Mouse (Mus musculus) lung, postnatal 0 days (tissue): Measurements from ENCODE around the gene Oas1d. TPM values are rescaled to one million over a fixed set of nuclear protein-coding genes. Genes with fewer than 3 reads are reported as not detected.
"Not testable (repeated sequence)": the region's sequence is repeated elsewhere in the genome, so short reads cannot be mapped to it uniquely, and the experiment has no call there.

ENCODE experiments used
- ATAC-seq: fragments of 200-750 bp; cut with Nextera tagmentation; 2 replicates; pipeline ENCODE4 v1.8.0; 2017; ENCODE audit warnings: moderate library complexity
- DNase-seq: peaks from one replicate; pipeline ENCODE4 v3.0.0-alpha.2; 2016; ENCODE audit warnings: low spot score
- H3K27ac ChIP-seq: fragments of 300-500 bp; sonication (generic); 2 replicates; pipeline ENCODE4 v1.5.1; 2014; ENCODE audit warnings: antibody characterized with exemption, mild to moderate bottlenecking, low read length, mixed read lengths
- H3K27me3 ChIP-seq: fragments of 300-500 bp; sonication (generic); replicated peaks from 2 replicates; pipeline ENCODE4 v1.6.1; 2014; ENCODE audit warnings: low read length, mixed read lengths; ENCODE audit not compliant: insufficient read depth
- H3K36me3 ChIP-seq: fragments of 300-500 bp; sonication (generic); 2 replicates; pipeline ENCODE4 v1.6.1; 2014; ENCODE audit warnings: low read length, mixed read lengths; ENCODE audit not compliant: insufficient read depth
- H3K4me1 ChIP-seq: fragments of 300-500 bp; sonication (generic); 2 replicates; pipeline ENCODE4 v1.6.1; 2014; ENCODE audit warnings: antibody characterized with exemption, low read depth, low read length, mixed read lengths; ENCODE audit not compliant: insufficient read depth
- H3K4me2 ChIP-seq: fragments of 300-500 bp; sonication (generic); replicated peaks from 2 replicates; pipeline ENCODE4 v1.6.1; 2014; ENCODE audit warnings: low read depth, mild to moderate bottlenecking, low read length, moderate library complexity, mixed read lengths
- H3K4me3 ChIP-seq: fragments of 300-500 bp; sonication (generic); 2 replicates; pipeline ENCODE4 v1.5.1; 2014; ENCODE audit warnings: low read depth, low read length
- H3K9ac ChIP-seq: fragments of 300-500 bp; sonication (generic); replicated peaks from 2 replicates; pipeline ENCODE4 v1.6.1; 2014; ENCODE audit warnings: low read depth, mild to moderate bottlenecking
- H3K9me3 ChIP-seq: fragments of 300-500 bp; sonication (generic); 2 replicates; pipeline ENCODE4 v1.6.1; 2016; ENCODE audit warnings: low read length, mixed read lengths
- CTCF ChIP-seq: IDR thresholded peaks from 2 replicates; pipeline ENCODE4 v1.5.1; 2016; ENCODE audit warnings: antibody characterized with exemption, mild to moderate bottlenecking
- EP300 ChIP-seq: IDR thresholded peaks from 2 replicates; pipeline ENCODE4 v1.6.1; 2016; ENCODE audit warnings: antibody characterized with exemption, mild to moderate bottlenecking, control low read depth
- WGBS: fragments of 180-500 bp; shearing (Covaris S2); extraction: QIAGEN DNeasy Blood & Tissue Kit; methylation state at CpG from one replicate; pipeline ENCODE4 v1.1.7; 2014; 5-methylcytosine and 5-hydroxymethylcytosine counted together
- polyA plus RNA-seq: library from polyadenylated mRNA; unstranded; fragments of >200 nt; fragmentation: Nextera tagmentation; extraction: Ambion mirVana; gene quantifications from 2 replicates; pipeline ENCODE4 v1.2.1, GENCODE M21; 2015

The Oas1d gene
- polyA plus RNA-seq, 1 experiment from 2014 or later = not detected

DNA sequence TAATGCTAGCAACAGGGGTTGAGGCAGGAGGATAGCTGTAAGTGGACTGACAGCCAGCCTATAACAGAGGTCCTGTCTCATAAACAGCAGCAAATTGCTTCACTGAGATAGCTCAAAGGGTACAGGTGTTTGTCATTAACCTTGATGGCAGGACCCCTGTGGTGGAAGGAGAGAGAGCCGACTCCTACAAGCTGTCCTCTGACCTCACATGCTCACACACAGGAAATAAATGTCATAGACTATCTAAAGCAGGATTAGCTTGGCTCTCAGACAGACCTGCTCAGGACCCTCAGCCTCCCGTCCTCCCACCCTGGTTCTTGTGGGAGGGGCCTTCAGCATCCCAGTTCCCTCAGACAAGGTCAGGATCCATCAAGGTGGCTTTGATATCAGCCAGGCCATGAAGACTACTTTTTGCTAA is 22.1 kb upstream of the Oas1d start:
- no peaks in the 10 kb centered on the region for H3K9me3 ChIP-seq
- H3K36me3 ChIP-seq = no peaks in the 10 kb centered on the region
- H3K4me2 ChIP-seq = no peak overlapping the region
- no peak overlapping the region for H3K4me3 ChIP-seq
- DNase-seq = no peak
- H3K27ac ChIP-seq = no peak overlapping the region
- WGBS = 48% methylated on average over 2 of the region's 2 CpGs
- H3K9ac ChIP-seq = no peak overlapping the region
- no peak for ATAC-seq
- H3K4me1 ChIP-seq = no peaks in the 10 kb centered on the region
- no peaks in the 10 kb centered on the region for H3K27me3 ChIP-seq
- TF ChIP-seq CTCF (no peak), EP300 (no peak)

DNA sequence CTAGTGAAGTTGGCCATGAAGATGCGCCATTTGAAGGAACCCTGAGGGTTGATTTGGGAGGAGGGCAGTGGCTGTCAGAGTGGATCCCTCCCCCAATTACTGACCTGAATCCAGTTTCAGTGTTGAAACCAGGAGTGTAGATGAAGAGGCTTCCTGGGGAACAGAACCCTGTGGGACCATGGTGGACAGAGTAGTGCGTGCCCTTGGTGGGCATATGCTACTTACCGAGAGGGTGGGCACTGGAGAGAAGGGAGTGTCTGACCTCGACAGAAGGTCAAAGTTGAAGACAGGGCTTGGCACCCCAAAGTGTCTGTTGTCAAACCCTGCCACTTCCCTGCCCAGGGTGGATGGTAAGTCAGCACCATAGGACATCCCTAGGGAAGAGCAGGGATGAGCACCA is 20.5 kb upstream of the Oas1d start:
- not testable (repeated sequence) for H3K4me2 ChIP-seq, H3K9me3 ChIP-seq, H3K36me3 ChIP-seq, DNase-seq, H3K9ac ChIP-seq, H3K4me3 ChIP-seq, H3K4me1 ChIP-seq, H3K27ac ChIP-seq, ATAC-seq, H3K27me3 ChIP-seq
- 89% methylated on average over 4 of the region's 4 CpGs for WGBS

DNA sequence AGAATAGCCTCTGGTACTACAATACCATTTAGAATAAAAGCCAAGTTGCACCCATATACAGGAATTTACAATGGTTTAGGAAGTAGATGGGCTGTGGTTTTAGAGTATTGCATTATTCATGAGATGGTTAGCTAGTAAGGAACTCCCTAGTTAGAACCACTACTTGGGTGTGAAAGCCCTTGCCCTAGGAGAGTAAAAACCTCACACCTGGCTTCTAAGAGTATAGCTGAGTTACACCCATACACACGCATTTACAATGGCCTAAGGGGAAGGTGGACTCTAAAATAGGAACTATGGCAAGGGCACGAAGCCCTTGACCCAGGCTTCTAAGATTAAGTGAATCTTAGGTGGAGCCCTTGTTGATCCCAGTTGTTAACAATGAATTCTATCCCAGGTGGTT is 19.6 kb upstream of the Oas1d start:
- H3K36me3 ChIP-seq, H3K9ac ChIP-seq, H3K4me3 ChIP-seq, DNase-seq, ATAC-seq, H3K4me2 ChIP-seq, H3K9me3 ChIP-seq, H3K27me3 ChIP-seq, H3K27ac ChIP-seq, H3K4me1 ChIP-seq: not testable (repeated sequence)
- 71% methylated on average over 2 of the region's 2 CpGs for WGBS

DNA sequence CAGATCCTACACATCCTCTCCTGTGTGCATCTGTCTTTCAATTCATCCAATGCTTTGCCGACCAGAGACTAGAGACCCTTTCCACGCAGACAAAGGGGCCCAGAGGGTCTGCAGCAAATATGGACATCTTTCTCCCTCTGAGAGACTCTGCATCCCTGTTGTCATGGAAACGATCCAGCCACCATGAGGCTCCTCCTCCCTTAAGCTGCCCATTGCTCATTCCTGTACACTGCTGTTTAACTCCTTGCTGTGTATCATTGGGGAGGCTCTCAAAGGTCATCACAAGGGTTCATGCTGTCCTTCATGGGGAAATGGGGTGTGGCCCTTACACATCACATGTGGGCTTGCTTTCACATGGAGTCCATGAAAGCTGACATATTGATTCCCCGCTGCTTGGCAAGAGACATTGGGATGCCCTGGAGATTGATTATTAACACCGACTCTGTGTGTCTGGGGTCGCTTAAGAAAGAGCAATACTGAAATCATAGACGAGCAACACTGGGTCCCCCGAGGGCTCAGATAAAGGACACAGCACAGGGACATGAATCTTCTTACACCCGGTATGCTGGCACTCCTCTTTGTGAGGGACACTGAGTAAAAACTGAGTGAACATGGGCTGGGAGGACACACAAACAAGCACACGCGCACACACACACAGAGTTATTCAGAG is 19.0 kb upstream of the Oas1d start:
- no peak for DNase-seq
- Histone ChIP-seq H3K36me3 (no peaks in the 10 kb centered on the region), H3K4me1 (no peaks in the 10 kb centered on the region), H3K4me2 (no peak overlapping the region), H3K4me3 (no peak overlapping the region), H3K9ac (no peak overlapping the region), H3K9me3 (no peaks in the 10 kb centered on the region), H3K27me3 (no peaks in the 10 kb centered on the region), H3K27ac (no peak overlapping the region)
- WGBS = 85% methylated on average over 11 of the region's 11 CpGs
- ATAC-seq = no peak
- TF ChIP-seq CTCF (no peak), EP300 (no peak)

DNA sequence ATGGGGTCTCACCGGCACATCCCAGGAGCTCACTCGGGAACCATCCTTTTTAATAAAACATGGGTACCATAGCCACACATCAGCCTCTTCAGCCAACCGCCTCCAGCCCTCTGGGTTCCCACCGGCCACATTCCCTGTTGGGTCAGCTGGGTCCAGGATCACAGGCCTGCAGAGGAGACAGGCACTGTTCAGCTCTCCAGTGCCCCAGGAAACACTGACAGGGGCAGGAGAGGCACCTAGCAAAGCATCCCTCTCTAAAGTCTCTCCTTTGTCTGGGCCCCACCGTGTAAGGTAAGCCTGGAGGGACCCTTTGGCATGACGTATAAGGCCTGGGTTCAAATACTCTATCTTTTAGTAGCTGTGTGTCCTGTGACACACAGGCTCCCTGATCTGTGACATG is 16.0 kb upstream of the Oas1d start:
- H3K4me1 ChIP-seq = no peaks in the 10 kb centered on the region
- H3K4me3 ChIP-seq = no peak overlapping the region
- no peak for TF ChIP-seq CTCF
- no peak for TF ChIP-seq EP300
- no peak for ATAC-seq
- H3K27ac ChIP-seq = no peak overlapping the region
- H3K4me2 ChIP-seq = no peak overlapping the region
- no peaks in the 10 kb centered on the region for H3K36me3 ChIP-seq
- no peaks in the 10 kb centered on the region for H3K9me3 ChIP-seq
- no peak overlapping the region for H3K9ac ChIP-seq
- 82% methylated on average over 6 of the region's 6 CpGs for WGBS
- DNase-seq = no peak
- no peaks in the 10 kb centered on the region for H3K27me3 ChIP-seq

DNA sequence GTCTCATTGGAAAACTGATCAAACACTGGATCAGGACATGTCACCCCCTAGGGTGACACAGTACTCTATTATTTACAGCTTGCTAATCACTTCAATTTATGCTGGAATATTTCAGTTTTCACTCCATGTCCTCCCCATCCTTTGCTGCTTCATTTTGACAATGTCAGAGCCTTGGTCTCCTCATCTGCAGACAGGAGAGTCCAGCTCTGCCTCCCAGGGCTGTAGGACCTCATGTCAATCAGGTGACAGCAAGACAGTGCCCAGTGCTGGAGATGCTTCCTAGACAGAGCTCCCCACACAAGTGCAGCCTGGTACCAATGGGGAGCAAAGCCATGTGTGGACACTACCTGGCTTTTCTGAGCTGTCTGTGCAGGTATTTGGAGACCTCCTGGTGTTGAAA is 15.6 kb upstream of the Oas1d start:
- Histone ChIP-seq H3K4me3 (no peak overlapping the region), H3K9me3 (no peaks in the 10 kb centered on the region), H3K36me3 (no peaks in the 10 kb centered on the region), H3K4me2 (no peak overlapping the region), H3K9ac (no peak overlapping the region), H3K27ac (no peak overlapping the region), H3K4me1 (no peaks in the 10 kb centered on the region), H3K27me3 (no peaks in the 10 kb centered on the region)
- ATAC-seq (no peak), DNase-seq (no peak)
- TF ChIP-seq CTCF (no peak), EP300 (no peak)

DNA sequence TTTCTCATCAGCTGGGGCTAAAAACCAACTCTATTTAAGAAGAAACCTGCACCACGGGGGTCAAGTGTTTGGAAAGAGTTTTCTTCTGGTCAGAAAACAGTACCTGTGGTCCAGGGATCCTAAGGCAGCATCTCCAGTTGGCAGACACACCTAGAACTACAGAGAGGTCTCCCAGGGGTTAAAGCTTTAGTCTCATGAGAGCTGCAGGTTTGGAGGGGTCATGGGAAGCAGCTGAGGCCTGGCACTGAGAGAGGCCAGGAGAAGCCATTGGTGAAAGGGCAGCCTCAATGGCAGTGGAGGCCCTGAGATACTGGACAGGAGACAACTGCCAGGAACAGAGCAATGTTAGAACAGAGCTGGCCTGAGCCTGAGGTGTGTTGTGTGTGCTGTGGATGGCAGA is 13.7 kb upstream of the Oas1d start:
- Histone ChIP-seq H3K4me2 (no peak overlapping the region), H3K9ac (no peak overlapping the region), H3K36me3 (no peaks in the 10 kb centered on the region), H3K4me1 (no peaks in the 10 kb centered on the region), H3K4me3 (no peak overlapping the region), H3K9me3 (no peaks in the 10 kb centered on the region), H3K27me3 (no peaks in the 10 kb centered on the region), H3K27ac (no peak overlapping the region)
- TF ChIP-seq EP300 = no peak
- no peak for TF ChIP-seq CTCF
- ATAC-seq = no peak
- no peak for DNase-seq
- WGBS = 53% methylated on average over 1 of the region's 1 CpGs
